Mouse (Mus musculus) hematopoietic stem cell, adult 5-6 weeks (primary cell): ENCODE data around the gene 4921501E09Rik. TPM values are rescaled to one million over a fixed set of nuclear protein-coding genes. Genes with fewer than 3 reads are reported as not detected.
"Not testable (repeated sequence)": the region's sequence is repeated elsewhere in the genome, so short reads cannot be mapped to it uniquely, and the experiment has no call there.

Source experiments
- ATAC-seq, 2 experiments: fragments of 125-278 bp in 1 of 2; replicated peaks in 1 of 2; 2 replicates each; pipeline ENCODE4 v1.8.0; 2016 to 2017; ENCODE audit warnings: inconsistent platforms in 2 of 2, mild to moderate bottlenecking in 2 of 2, moderate number of reproducible peaks in 2 of 2, low read depth in 1 of 2, moderate TSS enrichment in 1 of 2; ENCODE audit not compliant: low FRiP score in 2 of 2, poor library complexity in 2 of 2, severe bottlenecking in 2 of 2, insufficient read depth in 1 of 2, low TSS enrichment in 1 of 2
- total RNA-seq: library from RNA; stranded (forward); fragments of 172-1452, 232-1000 nt; gene quantifications from 2 replicates; pipeline ENCODE4 v1.2.3, GENCODE M21; 2017

Gene 4921501E09Rik
- not detected in 2 replicates for total RNA-seq

- ATAC-seq = no peak
Observed at GRCm38 (mm10) chr17:33067958-33068357, at the start of gene 4921501E09Rik. 4921501E09Rik (minus strand) TSS chr17:33068058.

DNA sequence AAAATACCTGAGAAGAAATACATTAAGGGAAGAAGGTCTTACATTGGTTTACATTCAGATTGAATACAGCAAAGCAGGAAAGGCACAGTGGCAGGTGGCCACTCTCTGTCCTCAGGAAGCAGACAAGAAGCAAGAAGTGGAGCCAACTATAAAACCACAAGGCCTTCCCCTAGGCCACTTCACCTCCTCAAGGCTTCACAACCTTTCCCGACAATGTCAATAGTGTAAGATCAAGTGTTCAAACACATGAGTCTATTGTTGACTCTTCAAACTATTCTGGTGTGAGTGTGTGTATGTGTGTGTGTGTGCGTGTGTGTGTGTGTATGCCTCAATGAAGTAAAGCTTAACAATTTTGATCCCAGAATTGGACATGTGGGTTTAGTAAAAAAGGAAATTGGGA, 29.5 kb upstream of the 4921501E09Rik start:
- ATAC-seq = no peak

DNA sequence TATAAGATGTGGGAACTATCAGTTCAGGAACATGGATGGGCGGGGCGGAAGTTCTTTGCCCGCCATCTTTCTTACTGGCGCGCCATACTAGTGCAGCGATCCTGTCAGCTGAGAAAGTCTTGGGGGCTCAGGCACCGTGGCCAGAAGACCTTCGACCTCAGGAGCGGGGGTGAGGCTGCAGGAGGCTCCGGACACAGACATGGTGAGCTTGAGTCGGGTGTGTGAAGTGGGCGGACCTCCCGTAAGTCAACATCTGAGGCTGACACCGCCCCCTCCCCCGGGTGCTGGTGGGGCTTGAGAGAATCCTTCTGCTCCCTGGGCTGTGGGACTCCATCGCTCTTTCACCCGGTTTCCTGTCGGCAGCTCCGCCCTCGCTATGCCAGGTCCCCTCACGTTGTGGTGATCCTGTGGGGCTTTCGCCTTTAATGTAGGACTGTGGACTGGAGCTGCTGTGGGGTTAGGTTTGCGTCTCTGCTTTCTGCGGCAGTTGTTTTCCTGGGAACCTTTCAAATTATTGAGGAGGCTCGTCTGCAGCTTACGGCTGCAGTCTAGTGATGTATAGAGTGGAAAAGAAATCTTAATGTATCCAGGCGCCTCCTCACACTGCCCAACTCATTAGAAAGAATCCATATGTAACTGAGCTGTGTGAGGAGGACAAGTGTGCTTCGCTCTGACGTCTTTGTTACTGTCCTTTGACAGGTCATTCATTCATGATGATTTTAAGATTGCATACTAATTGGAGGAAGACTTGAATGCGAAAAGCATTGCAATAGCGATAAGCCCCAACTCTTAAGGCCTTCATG, 24.7 kb upstream of the 4921501E09Rik start:
- ATAC-seq = peak; percentile 53 to 62

DNA sequence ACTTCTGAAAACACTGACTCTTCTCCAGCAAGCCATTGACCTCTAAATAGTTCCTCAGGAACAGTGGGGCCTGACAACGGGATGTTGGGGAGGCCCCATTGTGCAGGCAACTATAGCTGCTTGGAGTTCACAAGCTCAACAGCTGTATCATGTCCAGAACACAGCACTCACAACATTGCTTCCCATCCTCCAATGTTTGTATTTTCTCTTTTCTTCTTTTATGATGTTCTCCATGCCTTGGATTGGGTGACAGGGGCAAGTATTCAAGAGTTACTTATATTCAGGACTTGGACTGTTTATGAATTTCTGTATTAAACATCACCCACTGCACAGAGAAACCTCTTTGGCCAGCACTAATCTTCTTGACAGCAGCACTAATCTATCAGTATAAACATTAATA, 23.8 kb upstream of the 4921501E09Rik start:
- ATAC-seq = no peak

DNA sequence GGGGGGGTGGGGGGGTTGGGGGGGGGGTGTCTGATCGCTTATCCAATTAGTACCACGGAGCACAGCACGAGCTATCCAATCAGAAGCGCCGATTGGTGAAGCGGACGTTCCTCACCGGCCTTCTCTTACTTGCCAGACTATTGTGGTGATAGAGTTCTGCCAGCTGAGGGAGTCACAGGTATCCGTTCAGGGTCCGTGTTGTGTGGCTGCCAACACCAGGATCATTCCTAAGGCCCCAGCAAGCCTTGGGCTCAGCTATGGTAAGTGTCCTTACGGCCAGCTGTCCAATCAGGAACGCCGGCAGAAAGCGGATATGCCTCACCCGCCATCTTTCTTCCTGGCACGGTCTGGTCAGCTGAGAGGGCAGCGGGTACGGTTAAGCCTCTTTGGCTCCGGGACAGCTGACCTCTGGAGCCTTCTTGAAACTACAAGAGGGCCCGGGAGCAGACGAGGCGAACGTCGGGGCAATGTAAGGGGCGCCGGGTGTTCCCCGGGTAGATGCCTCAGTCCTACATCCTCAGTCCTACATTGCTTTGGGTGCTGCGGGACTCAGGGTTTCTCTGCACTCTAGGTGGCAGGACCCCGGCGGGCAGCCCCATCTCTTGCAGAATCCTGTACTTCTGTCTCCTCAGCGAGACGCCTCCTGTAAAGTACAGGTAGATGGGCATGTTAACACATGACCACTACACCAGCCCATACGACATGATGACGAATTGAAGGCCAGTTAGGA, 21.5 kb upstream of the 4921501E09Rik start, which contains the start of gene Zfp563:
Gene Zfp563 (plus strand): TSS at position 91 of the 730 bp plus-strand sequence.
- peak; percentile 88 to 92 for ATAC-seq

GRCm38 (mm10) chr17:33063001-33063400, 4.9 kb downstream of the 4921501E09Rik start:
- no peak for ATAC-seq

- no peak for ATAC-seq
Observed at GRCm38 (mm10) chr17:33058791-33059190, 9.1 kb downstream of the 4921501E09Rik start.

DNA sequence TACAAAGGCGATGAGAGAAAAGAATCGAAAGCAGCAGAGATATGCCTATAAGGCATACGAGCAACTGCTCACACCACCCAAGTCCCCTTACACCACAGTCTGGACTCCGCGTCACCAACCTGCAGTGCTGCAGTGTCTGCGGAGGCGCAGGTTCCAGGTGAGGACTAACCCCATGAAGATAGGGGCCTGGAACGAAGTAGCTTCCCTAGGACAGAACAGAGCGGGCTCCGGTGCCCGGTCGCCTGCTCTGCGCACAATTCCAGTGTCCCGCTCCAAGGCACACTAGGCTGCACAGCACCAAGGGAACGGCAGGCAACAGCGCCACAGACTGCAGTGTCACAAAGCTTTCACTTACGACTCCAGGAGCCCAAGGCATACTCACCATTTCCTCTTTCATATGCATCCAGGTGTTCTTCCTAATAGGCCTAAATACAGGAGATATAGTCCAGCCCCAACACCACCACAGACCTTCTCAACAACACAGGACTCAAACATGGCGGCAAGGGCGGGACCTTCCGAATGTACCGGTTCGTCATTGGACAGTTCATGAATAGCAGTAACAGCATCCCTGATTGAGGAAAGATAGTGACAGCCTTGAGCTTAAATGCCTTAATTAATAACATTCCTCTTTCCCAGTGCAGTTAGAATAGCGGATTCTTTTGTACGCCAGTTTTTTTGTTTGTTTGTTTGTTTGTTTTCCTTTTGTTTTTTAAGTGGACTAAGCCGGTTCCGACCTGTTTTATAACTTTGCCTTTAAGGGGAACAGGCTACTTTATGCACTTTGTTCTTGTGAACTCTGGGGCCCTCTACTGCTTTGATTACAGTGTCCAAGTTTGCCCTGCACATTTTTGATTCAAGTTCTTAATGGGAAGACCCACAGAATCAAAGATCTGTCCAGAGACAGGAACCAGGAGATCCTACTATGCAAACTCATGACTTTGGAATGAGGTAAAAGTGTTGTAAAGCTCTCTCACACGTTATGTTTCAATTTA, 34.7 kb downstream of the 4921501E09Rik start, which contains the start of gene Zfp763:
Gene Zfp763 (minus strand): TSS at position 503 of the 992 bp plus-strand sequence.
- peak; percentile 96 to 100 for ATAC-seq

GRCm38 (mm10) chr17:33032376-33032775, 35.5 kb downstream of the 4921501E09Rik start:
- no peak for ATAC-seq

- ATAC-seq = not testable (repeated sequence)
Observed at GRCm38 (mm10) chr17:33020434-33020833, 47.4 kb downstream of the 4921501E09Rik start.

Other genes starting within 250 kb of the 4921501E09Rik start
- 10.6 and 19.9 TPM in 2 replicates for gene Zfp799, start 237.8 kb downstream of the 4921501E09Rik start, total RNA-seq
- 6.6 and 7.0 TPM in 2 replicates for gene Zfp870, start 176.4 kb downstream of the 4921501E09Rik start, total RNA-seq
- not detected in 2 replicates for gene Cyp4f14, start 150.7 kb downstream of the 4921501E09Rik start, total RNA-seq
- gene Cyp4f13, start 120.7 kb downstream of the 4921501E09Rik start, total RNA-seq = 5.9 and 17.1 TPM in 2 replicates
- 20.1 and 23.3 TPM in 2 replicates for gene Zfp472, start 102.2 kb downstream of the 4921501E09Rik start, total RNA-seq
- gene Zfp952, start 74.9 kb downstream of the 4921501E09Rik start, total RNA-seq = 15.4 and 16.6 TPM in 2 replicates
- 12.8 and 17.8 TPM in 2 replicates for gene Zfp763, start 34.7 kb downstream of the 4921501E09Rik start, total RNA-seq
- 6.4 and 6.9 TPM in 2 replicates for gene Zfp563, start 21.3 kb upstream of the 4921501E09Rik start, total RNA-seq
- gene Morc2b, start 71.6 kb upstream of the 4921501E09Rik start, total RNA-seq = not detected in 2 replicates
- gene Olfr55, start 100.4 kb upstream of the 4921501E09Rik start, total RNA-seq = not detected in 2 replicates
- gene Olfr239, start 123.2 kb upstream of the 4921501E09Rik start, total RNA-seq = not detected in 2 replicates
- not detected in 2 replicates for gene Olfr1564, start 153.6 kb upstream of the 4921501E09Rik start, total RNA-seq
- gene Zfp955a, start 187.1 kb upstream of the 4921501E09Rik start, total RNA-seq = 22.8 and 27.3 TPM in 2 replicates
- not detected in 2 replicates for gene Olfr63, start 196.6 kb upstream of the 4921501E09Rik start, total RNA-seq
- gene Zfp955b, start 221.5 kb upstream of the 4921501E09Rik start, total RNA-seq = 10.7 and 38.6 TPM in 2 replicates